13 mouse cellular contexts compared by ENCODE assay signal in the genomic region with DNA sequence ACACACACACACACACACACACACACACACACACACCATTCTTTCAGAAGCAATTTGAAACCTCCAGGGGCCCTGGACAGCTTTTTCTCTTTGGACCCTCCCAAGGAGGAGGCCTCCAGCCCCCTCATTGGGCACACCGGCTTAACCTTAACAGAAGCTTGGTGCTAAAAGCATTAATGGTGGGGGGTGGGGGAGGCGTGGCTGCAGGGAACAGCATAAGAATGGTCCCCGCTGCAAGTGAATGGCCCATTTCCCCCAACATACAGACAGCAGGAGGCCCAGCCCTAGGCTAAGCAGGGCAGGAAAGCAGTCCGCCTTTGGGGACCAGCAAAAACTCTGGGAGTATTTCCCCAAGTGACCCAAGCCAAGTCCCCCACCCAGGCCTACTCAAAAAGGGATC. TPM values are rescaled to one million over a fixed set of nuclear protein-coding genes. Genes with fewer than 3 reads are reported as not detected.
DNase-seq lines count a peak whose midpoint lies in the region; ATAC-seq lines count a peak whose summit lies in the region.
"Had no signal": no experiment of that assay in that cellular context is flagged by ENCODE, and none has a peak within 500 bp of the region (broad histone marks: within the 10 kb centered on the region; RNA-seq: fewer than 3 reads in every experiment).

No protein-coding gene starts in this region.

- intact Hi-C loops in gastrocnemius, postnatal 36 days (cut with DNase I), result loop anchor here (5.0 kb wide), 2 partner anchors 39 to 59 kb away; no protein-coding TSS in a partner anchor

- DNase-seq in heart, adult 18-20 months, result no peak
- DNase-seq in neural tube, embryonic 10.5 days (ENCODE audit: extremely low spot score, low spot score), result peak; percentile 22
- DNase-seq in gastrocnemius, postnatal 36 days, result no peak
- no peak for DNase-seq in cerebellum, adult 11 months
- DNase-seq: thymus, postnatal 4 days had no signal

- ATAC-seq in heart, embryonic 15.5 days (replicated peaks; ENCODE audit: insufficient number of reproducible peaks, insufficient read depth, low FRiP score, low read depth), result no peak
- no peak for ATAC-seq in neural tube, embryonic 15.5 days (ENCODE audit: low FRiP score)
- no peak for ATAC-seq in embryonic facial prominence, embryonic 13.5 days (ENCODE audit: insufficient number of reproducible peaks, insufficient read depth, low FRiP score, low TSS enrichment, low read depth)
- no peak for ATAC-seq in hindbrain, embryonic 16.5 days
- ATAC-seq: Patski had no signal

- peaks cover 33% of the 10 kb centered on the region for H3K27me3 ChIP-seq in heart, embryonic 15.5 days
- H3K27me3 ChIP-seq in neural tube, embryonic 15.5 days (replicated peaks), result peaks cover 25% of the 10 kb centered on the region
- peaks cover 61% of the 10 kb centered on the region for H3K27me3 ChIP-seq in embryonic facial prominence, embryonic 13.5 days
- H3K27me3 ChIP-seq in hindbrain, embryonic 16.5 days (replicated peaks; ENCODE audit: control insufficient read depth, insufficient read depth, low read length), result peaks cover 16% of the 10 kb centered on the region
- H3K27me3 ChIP-seq: Patski had no signal

- 0 out of 2 replicates have a peak overlapping the region, but pooled peaks have one; percentile 1 for H3K4me2 ChIP-seq in heart, embryonic 15.5 days
- H3K4me2 ChIP-seq in neural tube, embryonic 15.5 days, result no peak overlapping the region
- peak overlapping the region; percentile 94 for H3K4me2 ChIP-seq in embryonic facial prominence, embryonic 13.5 days
- no peak overlapping the region for H3K4me2 ChIP-seq in hindbrain, embryonic 16.5 days (ENCODE audit: low read length)
- H3K4me2 ChIP-seq: liver, embryonic 11.5 days had no signal

- no peaks in the 10 kb centered on the region for H3K9me3 ChIP-seq in heart, embryonic 15.5 days (replicated peaks)
- no peaks in the 10 kb centered on the region for H3K9me3 ChIP-seq in neural tube, embryonic 15.5 days (replicated peaks)
- H3K9me3 ChIP-seq in embryonic facial prominence, embryonic 13.5 days, result no peaks in the 10 kb centered on the region
- H3K9me3 ChIP-seq in hindbrain, embryonic 16.5 days (ENCODE audit: control insufficient read depth, low read length), result no peaks in the 10 kb centered on the region

- H3K9ac ChIP-seq in heart, embryonic 15.5 days, result no peak overlapping the region
- H3K9ac ChIP-seq in neural tube, embryonic 15.5 days (replicated peaks), result no peak overlapping the region
- H3K9ac ChIP-seq in embryonic facial prominence, embryonic 13.5 days, result 0 out of 2 replicates have a peak overlapping the region, but pooled peaks have one; percentile 83
- no peak overlapping the region for H3K9ac ChIP-seq in hindbrain, embryonic 16.5 days (ENCODE audit: low read depth, low read length)

- WGBS in heart, embryonic 15.5 days, result 60% methylated on average over 4 of the region's 4 CpGs
- 36% methylated on average over 4 of the region's 4 CpGs for WGBS in neural tube, embryonic 15.5 days
- WGBS in embryonic facial prominence, embryonic 13.5 days, result 21% methylated on average over 4 of the region's 4 CpGs
- 48% methylated on average over 4 of the region's 4 CpGs for whole genome bisulfite sequencing in hindbrain, embryonic 16.5 days

- peaks cover 7% of the 10 kb centered on the region for H3K36me3 ChIP-seq in heart, embryonic 15.5 days
- peaks cover 8% of the 10 kb centered on the region for H3K36me3 ChIP-seq in neural tube, embryonic 15.5 days
- peaks cover 14% of the 10 kb centered on the region for H3K36me3 ChIP-seq in embryonic facial prominence, embryonic 13.5 days
- H3K36me3 ChIP-seq in hindbrain, embryonic 16.5 days (ENCODE audit: control insufficient read depth, insufficient read depth, low read length), result no peaks in the 10 kb centered on the region

- H3K4me3 ChIP-seq in heart, embryonic 15.5 days, result no peak overlapping the region
- H3K4me3 ChIP-seq in neural tube, embryonic 15.5 days (replicated peaks), result no peak overlapping the region
- peak overlapping the region; percentile 79 for H3K4me3 ChIP-seq in embryonic facial prominence, embryonic 13.5 days
- H3K4me3 ChIP-seq in hindbrain, embryonic 16.5 days (ENCODE audit: low read length), result no peak overlapping the region

- peaks cover 79% of the 10 kb centered on the region for H3K4me1 ChIP-seq in heart, embryonic 15.5 days (replicated peaks)
- H3K4me1 ChIP-seq in neural tube, embryonic 15.5 days, result peaks cover 72% of the 10 kb centered on the region
- H3K4me1 ChIP-seq in embryonic facial prominence, embryonic 13.5 days, result peaks cover 54% of the 10 kb centered on the region
- peaks cover 41% of the 10 kb centered on the region for H3K4me1 ChIP-seq in hindbrain, embryonic 16.5 days (ENCODE audit: control insufficient read depth, insufficient read depth, low read depth, low read length)

- no peak overlapping the region for H3K27ac ChIP-seq in heart, embryonic 15.5 days
- H3K27ac ChIP-seq in neural tube, embryonic 15.5 days (replicated peaks), result no peak overlapping the region
- no peak overlapping the region for H3K27ac ChIP-seq in embryonic facial prominence, embryonic 13.5 days
- H3K27ac ChIP-seq in hindbrain, embryonic 16.5 days (ENCODE audit: low read depth, low read length), result no peak overlapping the region
- H3K27ac ChIP-seq: macrophage had no signal

RNA-seq across cellular contexts. Expression of gene Pdgfa, which starts 5.4 kb away (rescaled TPM):
- polyA plus RNA-seq in heart, embryonic 15.5 days (2015; fragmentation: Nextera tagmentation; extraction: Ambion mirVana), result 46.0 and 51.1 TPM in 2 replicates
- total RNA-seq in heart, adult 18-20 months (2021), result 10 to 100 TPM; 15.5 to 21.7 TPM
- 28.2 and 35.1 TPM in 2 replicates for polyA plus RNA-seq in neural tube, embryonic 15.5 days (2015; fragmentation: Nextera tagmentation; extraction: Ambion mirVana)
- 58.6 and 58.8 TPM in 2 replicates for polyA plus RNA-seq in embryonic facial prominence, embryonic 13.5 days (2015; fragmentation: Nextera tagmentation; extraction: Ambion mirVana)
- 10 to 100 TPM; 21.9 to 22.1 TPM for total RNA-seq in gastrocnemius, postnatal 36 days (2021)
- polyA plus RNA-seq in hindbrain, embryonic 16.5 days (2015; fragmentation: Nextera tagmentation; extraction: Ambion mirVana), result 26.2 and 33.4 TPM in 2 replicates
- total RNA-seq: monocyte, adult 5-6 weeks had no signal

Comparison
In these comparisons a context has a peak if more than half of its experiments do, and no peak if none do; other contexts are left out.
1. H3K4me2 ChIP-seq: peak in heart, embryonic 15.5 days (single experiment) and embryonic facial prominence, embryonic 13.5 days (single experiment); none in neural tube, embryonic 15.5 days (single experiment) and hindbrain, embryonic 16.5 days (single experiment).